Mouse (Mus musculus): ENCODE data around the gene Speer4e.
"Not testable (repeated sequence)": the region's sequence is repeated elsewhere in the genome, so short reads cannot be mapped to it uniquely, and the experiment has no call there.

Gene Speer4e

DNA sequence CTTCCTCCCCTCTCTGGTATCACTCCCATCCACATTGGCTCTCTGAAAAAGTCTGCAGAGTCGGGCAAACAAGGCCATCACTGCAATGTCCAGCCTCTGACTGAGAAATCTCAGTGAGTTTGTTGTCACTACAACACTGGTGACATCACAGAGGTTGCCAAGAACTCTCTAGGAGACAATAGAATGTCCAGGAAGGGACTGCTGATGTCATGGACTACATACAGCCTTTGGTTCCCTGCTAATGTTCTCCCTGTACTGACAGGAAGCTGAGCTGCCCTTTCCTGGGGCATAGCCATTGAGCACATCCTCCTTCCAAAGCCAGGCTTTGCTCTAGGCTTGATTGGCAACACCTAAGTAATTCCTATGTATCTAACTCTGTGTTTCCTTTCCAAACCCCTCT is at the start of gene Speer4e:
Gene Speer4e, minus strand, starts transcription at position 101 of the 400 bp plus-strand sequence.
- DNase-seq, result not testable (repeated sequence)

DNA sequence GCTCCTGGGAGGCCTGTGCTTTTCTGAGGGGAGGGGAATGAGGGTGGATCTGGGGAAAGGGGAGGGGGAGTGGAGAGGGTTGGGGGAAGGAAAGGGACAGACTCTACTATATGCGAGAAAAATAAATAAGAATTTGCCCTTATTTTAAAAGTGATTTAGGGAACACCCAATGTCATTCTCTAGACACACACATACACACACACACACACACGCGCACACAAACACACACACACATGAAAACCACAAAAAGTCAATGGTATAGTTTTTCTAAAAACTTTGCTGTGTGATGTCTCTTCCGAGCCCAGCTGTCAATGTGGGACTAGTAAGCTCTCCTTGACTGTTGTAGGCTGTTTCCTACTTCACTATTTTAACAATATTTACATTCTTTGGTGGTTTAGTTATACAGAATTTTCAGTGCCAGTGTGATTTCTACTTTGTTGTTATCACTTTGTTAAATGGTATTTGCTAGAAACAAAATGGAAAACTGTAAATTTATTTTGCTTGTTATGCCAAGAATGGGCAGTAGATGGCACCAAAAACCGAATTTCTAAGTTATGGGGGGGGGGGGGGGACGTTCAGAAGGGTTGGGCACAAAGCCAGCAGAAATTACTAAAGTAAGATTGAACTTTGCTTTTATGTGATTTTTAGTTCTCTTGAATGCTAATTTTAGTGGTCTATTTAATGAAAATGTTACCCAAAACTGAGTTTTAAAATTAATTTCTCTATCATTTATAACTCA is 48.6 kb upstream of the Speer4e start:
- DNase-seq, result not testable (repeated sequence)

DNA sequence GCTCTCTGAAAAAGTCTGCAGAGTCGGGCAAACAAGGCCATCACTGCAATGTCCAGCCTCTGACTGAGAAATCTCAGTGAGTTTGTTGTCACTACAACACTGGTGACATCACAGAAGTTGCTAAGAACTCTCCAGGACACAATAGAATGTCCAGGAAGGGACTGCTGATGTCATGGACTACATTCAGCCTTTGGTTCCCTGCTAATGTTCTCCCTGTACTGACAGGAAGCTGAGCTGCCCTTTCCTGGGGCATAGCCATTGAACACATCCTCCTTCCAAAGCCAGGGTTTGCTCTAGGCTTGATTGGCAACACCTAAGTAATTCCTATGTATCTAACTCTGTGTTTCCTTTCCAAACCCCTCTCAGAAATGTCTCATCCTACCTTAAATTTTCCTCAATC is 40.6 kb upstream of the Speer4e start, which contains the start of gene Gm10354:
Gene Gm10354, minus strand, starts transcription at position 101 of the 400 bp plus-strand sequence.
- DNase-seq, result not testable (repeated sequence)

DNA sequence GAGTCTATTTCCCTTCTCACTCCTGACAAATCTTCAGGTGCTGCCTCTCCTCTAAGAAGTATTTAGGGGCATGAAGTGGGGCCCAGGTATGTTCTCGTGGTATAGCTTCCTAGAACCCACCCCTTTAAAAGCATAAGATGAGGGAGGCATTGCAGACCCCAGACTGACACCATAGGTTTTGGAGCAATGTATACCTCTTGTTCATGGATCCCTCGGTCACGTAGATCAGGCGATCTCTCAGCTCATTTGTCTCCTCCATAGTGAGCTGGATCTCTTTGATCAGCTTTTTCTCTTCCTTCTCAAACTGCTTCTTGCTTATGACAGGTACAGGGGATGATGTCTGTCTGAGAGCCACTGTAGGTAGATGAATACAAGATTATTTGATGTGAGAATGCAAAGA is 39.1 kb upstream of the Speer4e start:
- DNase-seq, result not testable (repeated sequence)

GRCm38 (mm10) chr5:14975294-14975693 is 37.1 kb upstream of the Speer4e start:
- not testable (repeated sequence) for DNase-seq

GRCm38 (mm10) chr5:14972841-14973240 is 34.6 kb upstream of the Speer4e start:
- DNase-seq, result not testable (repeated sequence)

- DNase-seq, result not testable (repeated sequence)
Measured at GRCm38 (mm10) chr5:14963821-14964220, 25.6 kb upstream of the Speer4e start.

DNA sequence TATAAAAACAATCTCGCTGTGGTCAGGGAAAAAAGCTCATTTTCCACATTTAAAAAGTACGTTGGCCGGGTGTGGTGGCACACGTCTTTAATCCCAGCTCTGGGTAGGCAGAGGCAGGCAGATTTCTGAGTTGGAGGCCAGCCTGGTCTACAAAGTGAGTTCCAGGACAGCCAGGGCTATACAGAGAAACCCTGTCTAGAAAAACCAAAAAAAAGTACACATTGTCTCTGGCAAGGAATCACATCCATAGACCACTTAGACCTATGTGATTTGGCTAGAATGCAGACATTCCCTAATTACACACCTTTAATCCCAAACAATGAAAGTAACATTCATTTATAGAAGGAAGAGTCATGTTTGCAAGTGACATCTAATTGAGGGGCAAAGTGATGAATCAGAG is 23.3 kb upstream of the Speer4e start:
- DNase-seq, result not testable (repeated sequence)

GRCm38 (mm10) chr5:14955928-14956706 is 17.9 kb upstream of the Speer4e start:
- DNase-seq, result not testable (repeated sequence)

DNA sequence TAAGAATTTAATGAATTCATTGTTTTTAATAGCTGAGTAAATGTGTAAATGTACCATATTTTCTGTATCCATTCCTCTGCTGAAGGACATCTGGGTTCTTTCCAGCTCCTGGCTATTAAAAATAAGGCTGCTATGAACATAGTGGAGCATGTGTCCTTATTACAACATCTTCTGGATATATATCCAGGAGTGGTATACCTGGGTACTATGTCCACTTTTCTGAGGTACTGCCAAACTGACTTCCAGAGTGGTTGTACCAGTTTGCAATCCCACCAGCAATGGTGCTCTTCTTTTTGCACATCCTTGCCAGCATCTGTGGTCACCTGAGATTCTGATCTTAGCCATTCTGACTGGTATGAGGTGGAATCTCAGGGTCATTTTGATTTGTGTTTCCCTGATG is 15.4 kb upstream of the Speer4e start:
- DNase-seq, result not testable (repeated sequence)

GRCm38 (mm10) chr5:14952749-14953148 is 14.5 kb upstream of the Speer4e start:
- DNase-seq, result not testable (repeated sequence)

DNA sequence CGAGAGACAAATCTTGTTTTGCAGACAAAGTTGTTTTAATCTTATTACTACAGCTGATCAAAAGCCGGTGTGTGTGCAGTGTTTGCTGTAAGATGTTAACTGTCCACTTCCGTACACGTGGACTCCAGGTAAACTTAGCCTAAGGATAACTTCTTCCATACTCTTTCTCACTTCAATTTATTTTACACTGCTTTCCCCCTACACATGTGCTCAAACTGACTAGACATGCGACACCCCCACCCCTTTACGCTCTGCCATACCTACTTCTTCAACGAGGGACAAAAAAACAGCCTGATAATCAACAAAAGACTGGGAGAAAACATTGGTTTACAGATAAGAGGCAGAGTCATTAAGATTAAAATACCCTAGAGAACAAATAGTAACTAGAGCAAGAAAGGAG is 13.6 kb upstream of the Speer4e start:
- DNase-seq, result not testable (repeated sequence)

- DNase-seq, result not testable (repeated sequence)
Measured at GRCm38 (mm10) chr5:14947482-14948198, 9.4 kb upstream of the Speer4e start.

- DNase-seq, result not testable (repeated sequence)
Measured at GRCm38 (mm10) chr5:14945524-14945923, 7.3 kb upstream of the Speer4e start.

DNA sequence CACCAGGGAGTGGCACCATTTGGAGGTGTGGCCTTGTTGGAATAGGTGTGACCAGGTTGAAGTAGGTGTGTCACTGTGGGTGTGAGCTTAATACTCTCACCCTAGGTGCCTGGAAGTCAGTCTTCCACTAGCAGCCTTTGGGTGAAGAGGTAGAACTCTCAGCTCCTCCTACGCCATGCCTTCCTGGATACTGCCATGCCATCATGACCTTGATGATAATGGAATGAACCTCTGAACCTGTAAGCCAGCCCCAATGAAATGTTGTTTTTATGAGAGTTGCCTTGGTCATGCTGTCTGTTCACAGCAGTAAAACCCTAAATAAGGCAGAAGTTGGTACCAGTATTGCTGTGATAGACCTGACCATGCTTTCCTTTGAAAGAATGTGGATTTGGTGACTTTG is 2.8 kb upstream of the Speer4e start:
- not testable (repeated sequence) for DNase-seq

DNA sequence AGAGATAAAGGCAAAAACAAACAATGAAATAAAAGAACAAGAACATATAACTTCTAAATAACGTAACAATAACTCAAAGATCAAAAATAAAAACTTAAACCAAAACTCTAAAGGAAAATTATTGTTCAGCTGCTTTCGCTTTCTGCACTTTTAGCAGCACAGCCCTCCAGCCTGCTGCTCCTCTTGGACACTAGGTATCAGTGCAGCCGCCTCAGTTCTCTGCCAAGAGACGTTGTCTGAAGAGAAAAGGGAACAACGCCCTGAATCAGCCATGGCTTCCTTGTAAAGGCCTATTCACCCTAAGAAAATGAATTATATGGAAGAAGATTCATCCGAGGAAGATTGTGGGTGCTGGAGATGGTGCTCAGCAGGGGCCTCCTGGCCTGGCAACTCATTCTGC is 4.5 kb downstream of the Speer4e start:
- not testable (repeated sequence) for DNase-seq

- DNase-seq, result not testable (repeated sequence)
Measured at GRCm38 (mm10) chr5:14927047-14927446, 11.2 kb downstream of the Speer4e start.

DNA sequence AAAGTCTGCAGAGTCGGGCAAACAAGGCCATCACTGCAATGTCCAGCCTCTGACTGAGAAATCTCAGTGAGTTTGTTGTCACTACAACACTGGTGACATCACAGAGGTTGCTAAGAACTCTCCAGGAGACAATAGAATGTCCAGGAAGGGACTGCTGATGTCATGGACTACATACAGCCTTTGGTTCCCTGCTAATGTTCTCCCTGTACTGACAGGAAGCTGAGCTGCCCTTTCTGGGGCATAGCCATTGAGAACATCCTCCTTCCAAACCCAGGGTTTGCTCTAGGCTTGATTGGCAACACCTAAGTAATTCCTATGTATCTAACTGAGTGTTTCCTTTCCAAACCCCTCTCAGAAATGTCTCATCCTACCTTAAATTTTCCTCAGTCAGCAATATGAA is 23.4 kb downstream of the Speer4e start, which contains the start of gene Gm9758:
Gene Gm9758, minus strand, starts transcription at position 101 of the 400 bp plus-strand sequence.
- not testable (repeated sequence) for DNase-seq

DNA sequence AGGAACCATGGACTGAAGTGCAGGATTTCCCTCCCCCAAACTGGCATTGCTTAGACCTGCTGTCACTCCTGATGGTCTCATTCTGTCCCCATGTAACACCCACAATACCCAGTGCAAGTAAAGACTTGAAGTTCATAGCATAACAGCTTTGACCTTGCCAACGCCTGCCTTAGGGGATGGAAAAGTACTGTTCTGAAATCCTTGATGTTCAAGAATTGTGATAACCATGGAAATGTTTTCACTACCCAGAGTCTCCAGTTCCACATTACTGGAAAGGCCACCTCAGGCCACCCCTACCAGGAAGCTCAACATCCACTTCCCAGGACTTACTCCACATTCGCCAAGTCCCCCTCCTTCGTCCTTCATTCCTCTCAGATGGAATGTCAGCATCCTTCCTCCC is 23.9 kb downstream of the Speer4e start:
- not testable (repeated sequence) for DNase-seq

- DNase-seq, result not testable (repeated sequence)
Measured at GRCm38 (mm10) chr5:14903539-14903938, 34.7 kb downstream of the Speer4e start.

GRCm38 (mm10) chr5:14892242-14892641 is 46.0 kb downstream of the Speer4e start:
- DNase-seq, result no peak

- DNase-seq, result not testable (repeated sequence)
Measured at GRCm38 (mm10) chr5:14885291-14885690, 52.9 kb downstream of the Speer4e start.
